Mouse (Mus musculus) small intestine, adult 2 months (tissue): ENCODE measurements around the gene Hspb7. TPM values are rescaled to one million over a fixed set of nuclear protein-coding genes. Genes with fewer than 3 reads are reported as not detected.
A peak's percentile ranks its signal among the peaks of the same experiment; 100 is the strongest.

Source experiments
- H3K27ac ChIP-seq: fragments of 200-500 bp; 2 replicates; pipeline ENCODE4 v1.5.1; 2012; ENCODE audit warnings: low read depth, low read length, control low read depth, inconsistent platforms; ENCODE audit not compliant: insufficient read depth
- H3K27me3 ChIP-seq: fragments of 200-500 bp; 2 replicates; pipeline ENCODE4 v1.6.1; 2012; ENCODE audit warnings: mild to moderate bottlenecking, moderate library complexity, low read length, inconsistent platforms; ENCODE audit not compliant: control insufficient read depth, insufficient read depth
- H3K36me3 ChIP-seq: fragments of 200-500 bp; 2 replicates; pipeline ENCODE4 v1.6.1; 2012; ENCODE audit warnings: mild to moderate bottlenecking, low read length, control low read depth, inconsistent platforms; ENCODE audit not compliant: control insufficient read depth, insufficient read depth
- H3K4me1 ChIP-seq: fragments of 200-500 bp; 2 replicates; pipeline ENCODE4 v1.6.1; 2012; ENCODE audit warnings: low read length, inconsistent platforms, mixed read lengths; ENCODE audit not compliant: control insufficient read depth, insufficient read depth, insufficient read length
- H3K4me3 ChIP-seq: fragments of 200-500 bp; 2 replicates; pipeline ENCODE4 v1.5.1; 2012; ENCODE audit warnings: low read depth, mild to moderate bottlenecking, control low read depth, inconsistent platforms, low read length, moderate library complexity
- CTCF ChIP-seq: fragments of 200-500 bp; IDR thresholded peaks from 2 replicates; pipeline ENCODE4 v1.5.1; 2012; ENCODE audit warnings: low read depth, mild to moderate bottlenecking, control low read depth, inconsistent platforms, low read length, moderate library complexity, mixed read lengths; ENCODE audit not compliant: insufficient replicate concordance, insufficient read length; ENCODE audit errors: extremely low read depth
- POLR2A ChIP-seq: fragments of 200-500 bp; IDR thresholded peaks from 2 replicates; pipeline ENCODE4 v1.6.1; 2012; ENCODE audit warnings: low read depth, mild to moderate bottlenecking, control low read depth, inconsistent platforms, low read length, moderate library complexity
- WGBS: fragments of 180-500 bp; shearing (Covaris S2); methylation state at CpG from one replicate; pipeline ENCODE4 v1.1.7; 2018; 5-methylcytosine and 5-hydroxymethylcytosine counted together
- polyA plus RNA-seq: library from polyadenylated mRNA; depleted of rRNA; stranded (reverse); fragments of >200 nt; gene quantifications from 2 replicates; pipeline ENCODE4 v1.2.3, GENCODE M21; 2012

Gene Hspb7
- polyA plus RNA-seq, 1 experiment: 4.7 TPM

- no peak within 1 kb of the TSS for H3K27ac ChIP-seq
- WGBS: 80% methylated on average over 1 of the region's 1 CpGs
- no peaks in the 10 kb centered on the region for H3K27me3 ChIP-seq
- H3K36me3 ChIP-seq: no peaks in the 10 kb centered on the region
- H3K4me3 ChIP-seq: no peak within 1 kb of the TSS
- TF ChIP-seq POLR2A: no peak
- TF ChIP-seq CTCF: no peak
- H3K4me1 ChIP-seq: peaks cover 3% of the 10 kb centered on the region
These were observed 15.4 kb downstream of the Hspb7 start, which contains the start of gene Srarp for GRCm38 (mm10) chr4:141435974-141436373. Gene Srarp, minus strand, starts transcription at chr4:141436105.

GRCm38 (mm10) chr4:141439083-141439803, 18.7 kb downstream of the Hspb7 start:
- Histone ChIP-seq H3K36me3 (no peaks in the 10 kb centered on the region), H3K27me3 (no peaks in the 10 kb centered on the region), H3K4me1 (peaks cover 4% of the 10 kb centered on the region; the same call in 1 of the 2 replicates), H3K27ac (no peak overlapping the region), H3K4me3 (no peak overlapping the region)
- TF ChIP-seq POLR2A (no peak), CTCF (no peak)
- 68% methylated on average over 12 of the region's 12 CpGs for WGBS

- H3K27ac ChIP-seq: no peak overlapping the region
- H3K4me1 ChIP-seq: peaks cover 9% of the 10 kb centered on the region; the same call in 1 of the 2 replicates
- no peaks in the 10 kb centered on the region for H3K36me3 ChIP-seq
- H3K4me3 ChIP-seq: no peak overlapping the region
- no peak for TF ChIP-seq CTCF
- TF ChIP-seq POLR2A: no peak
- H3K27me3 ChIP-seq: no peaks in the 10 kb centered on the region
These were observed 20.3 kb downstream of the Hspb7 start for GRCm38 (mm10) chr4:141440877-141441276.

GRCm38 (mm10) chr4:141443641-141444429, 23.3 kb downstream of the Hspb7 start:
- H3K36me3 ChIP-seq: peaks cover 8% of the 10 kb centered on the region
- peak overlapping the region; percentile 93 for H3K4me3 ChIP-seq
- H3K27me3 ChIP-seq: no peaks in the 10 kb centered on the region
- H3K27ac ChIP-seq: peak overlapping the region; percentile 29; the same call in 1 of the 2 replicates
- peaks cover 9% of the 10 kb centered on the region; the same call in 1 of the 2 replicates for H3K4me1 ChIP-seq
- WGBS: 32% methylated on average over 11 of the region's 11 CpGs
- TF ChIP-seq CTCF (no peak), POLR2A (no peak)

- WGBS: 1% methylated on average over 92 of the region's 102 CpGs
- H3K36me3 ChIP-seq: peaks cover 9% of the 10 kb centered on the region
- peaks cover 9% of the 10 kb centered on the region; the same call in 1 of the 2 replicates for H3K4me1 ChIP-seq
- no peaks in the 10 kb centered on the region for H3K27me3 ChIP-seq
- peak within 1 kb of the TSS; percentile 93 for H3K4me3 ChIP-seq
- peak within 1 kb of the TSS; percentile 29; the same call in 1 of the 2 replicates for H3K27ac ChIP-seq
- no peak for TF ChIP-seq CTCF
- no peak; the same call in none of the 2 replicates for TF ChIP-seq POLR2A
These were observed 24.1 kb downstream of the Hspb7 start, which contains the start of gene Zbtb17 for GRCm38 (mm10) chr4:141444451-141445327. Gene Zbtb17, plus strand, starts transcription at chr4:141444654.

GRCm38 (mm10) chr4:141445328-141445720, 24.7 kb downstream of the Hspb7 start:
- no peak overlapping the region for H3K27ac ChIP-seq
- peaks cover 9% of the 10 kb centered on the region; the same call in 1 of the 2 replicates for H3K4me1 ChIP-seq
- H3K27me3 ChIP-seq: no peaks in the 10 kb centered on the region
- H3K4me3 ChIP-seq: peak overlapping the region; percentile 93
- WGBS: 10% methylated on average over 14 of the region's 14 CpGs
- TF ChIP-seq POLR2A: no peak
- TF ChIP-seq CTCF: no peak
- peaks cover 11% of the 10 kb centered on the region for H3K36me3 ChIP-seq

- no peak overlapping the region for H3K27ac ChIP-seq
- TF ChIP-seq POLR2A (no peak), CTCF (no peak)
- H3K4me3 ChIP-seq: no peak overlapping the region
- peaks cover 5% of the 10 kb centered on the region; the same call in 1 of the 2 replicates for H3K4me1 ChIP-seq
- H3K27me3 ChIP-seq: no peaks in the 10 kb centered on the region
- H3K36me3 ChIP-seq: peaks cover 11% of the 10 kb centered on the region
- 62% methylated on average over 7 of the region's 7 CpGs for WGBS
These were observed 25.6 kb downstream of the Hspb7 start for GRCm38 (mm10) chr4:141446211-141446610.
